Mouse (Mus musculus): ENCODE measurements around the gene Map3k20. TPM values are rescaled to one million over a fixed set of nuclear protein-coding genes. Genes with fewer than 3 reads are reported as not detected.

Map3k20 gene
- 4.4 and 5.1 TPM in 2 replicates for polyA plus RNA-seq (2015; fragmentation: Nextera tagmentation; extraction: Ambion mirVana)

DNA sequence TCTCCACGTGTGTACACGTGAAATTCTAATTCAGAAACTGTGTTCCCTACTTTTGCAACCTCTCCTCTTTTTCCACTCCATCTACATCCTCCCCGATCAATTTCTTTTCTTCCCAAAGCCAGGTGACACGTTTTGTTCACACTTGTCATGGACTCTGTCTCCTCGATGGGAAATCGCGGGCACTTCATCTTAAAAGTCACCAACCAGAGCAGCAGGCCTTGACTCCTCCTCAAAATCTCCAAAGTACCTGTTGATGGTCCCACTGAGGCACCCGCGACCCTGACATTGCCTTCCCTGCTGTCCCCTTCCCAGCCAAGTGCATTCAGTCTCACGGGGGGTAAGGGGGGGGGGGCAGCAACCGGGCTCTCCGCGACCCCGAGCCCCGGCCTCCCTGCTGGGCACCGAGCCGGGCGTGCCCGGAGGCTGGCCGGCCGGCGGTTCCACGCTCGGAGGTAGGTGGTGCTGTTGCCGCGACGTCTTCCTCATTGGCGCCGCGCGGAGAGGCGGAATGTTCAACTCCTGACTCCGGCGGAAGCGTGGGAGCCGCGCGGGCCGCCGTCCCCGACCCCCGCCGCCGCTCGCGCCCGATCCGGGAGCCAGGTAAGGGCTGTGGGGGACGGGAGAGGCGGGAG, at the start of gene Map3k20:
Gene Map3k20, plus strand, starts transcription at position 382 of the 632 bp plus-strand sequence.
- Histone ChIP-seq H3K27me3 (ENCODE audit: control insufficient read depth, insufficient read depth, low read depth, low read length) (0 out of 2 replicates have a peak, but pooled peaks cover 4% of the 10 kb centered on the region), H3K9ac (ENCODE audit: low read depth, low read length) (peak within 1 kb of the TSS; percentile 76), H3K27ac (ENCODE audit: low read length) (no peak within 1 kb of the TSS), H3K4me1 (ENCODE audit: control insufficient read depth, insufficient read depth, low read length) (peaks cover 7% of the 10 kb centered on the region; the same call in 1 of the 2 replicates), H3K36me3 (ENCODE audit: control insufficient read depth, insufficient read depth, low read length) (no peaks in the 10 kb centered on the region), H3K4me2 (ENCODE audit: low read length) (peak within 1 kb of the TSS; percentile 95), H3K9me3 (replicated peaks; ENCODE audit: control insufficient read depth, low read length, poor library complexity, severe bottlenecking) (no peaks in the 10 kb centered on the region), H3K4me3 (ENCODE audit: low read depth, low read length) (peak within 1 kb of the TSS; percentile 80)
- 2% methylated on average over 31 of the region's 50 CpGs for WGBS
- ATAC-seq: peak; percentile 80

DNA sequence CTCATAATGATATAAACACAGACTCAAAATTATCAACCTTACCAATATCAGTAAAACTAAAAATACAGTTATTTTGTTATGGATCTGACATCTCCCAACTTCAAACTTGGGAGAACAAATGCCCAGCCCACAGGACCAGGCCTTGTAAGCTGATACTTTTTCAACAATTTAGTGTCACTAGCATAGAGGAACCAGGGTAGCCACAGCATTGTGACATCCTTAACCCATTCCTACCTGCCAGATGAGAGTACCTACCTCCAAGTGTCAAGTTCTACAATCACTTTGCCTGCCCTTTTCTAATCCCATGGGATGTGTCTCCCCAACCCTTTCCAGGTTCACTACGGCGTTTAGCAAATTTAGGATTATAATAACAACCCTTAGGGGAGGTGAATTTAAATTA, 47.0 kb upstream of the Map3k20 start:
- Histone ChIP-seq H3K4me2 (ENCODE audit: low read length) (no peak overlapping the region), H3K9ac (ENCODE audit: low read depth, low read length) (no peak overlapping the region), H3K4me3 (ENCODE audit: low read depth, low read length) (no peak overlapping the region), H3K27me3 (ENCODE audit: control insufficient read depth, insufficient read depth, low read depth, low read length) (peaks cover 2% of the 10 kb centered on the region; the same call in 1 of the 2 replicates), H3K9me3 (replicated peaks; ENCODE audit: control insufficient read depth, low read length, poor library complexity, severe bottlenecking) (no peaks in the 10 kb centered on the region), H3K36me3 (ENCODE audit: control insufficient read depth, insufficient read depth, low read length) (no peaks in the 10 kb centered on the region), H3K27ac (ENCODE audit: low read length) (no peak overlapping the region), H3K4me1 (ENCODE audit: control insufficient read depth, insufficient read depth, low read length) (peaks cover 9% of the 10 kb centered on the region)
- 73% methylated on average over 2 of the region's 2 CpGs for WGBS
- ATAC-seq: no peak

DNA sequence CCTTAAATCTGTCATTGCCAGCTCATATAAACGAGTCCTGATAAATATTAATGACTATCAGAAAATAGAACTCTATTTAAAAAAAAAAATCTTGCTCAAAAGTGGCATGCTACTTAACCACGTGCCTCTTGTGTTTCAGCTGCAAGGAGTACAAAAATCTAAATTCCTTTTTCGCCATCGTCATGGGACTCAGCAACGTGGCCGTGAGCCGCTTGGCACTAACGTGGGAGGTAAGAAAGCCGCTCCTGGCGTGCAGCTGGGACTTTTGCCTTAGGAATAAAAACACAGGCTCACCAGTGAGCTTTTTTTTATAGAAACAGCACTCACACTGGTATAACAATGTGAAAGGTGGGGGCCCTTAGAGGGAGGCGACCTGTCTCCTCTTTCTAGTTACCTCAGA, 46.5 kb upstream of the Map3k20 start:
- 46% methylated on average over 11 of the region's 11 CpGs for WGBS
- no peak overlapping the region for H3K4me2 ChIP-seq (ENCODE audit: low read length)
- no peak for ATAC-seq
- H3K4me1 ChIP-seq (ENCODE audit: control insufficient read depth, insufficient read depth, low read length): peaks cover 9% of the 10 kb centered on the region
- no peaks in the 10 kb centered on the region for H3K9me3 ChIP-seq (replicated peaks; ENCODE audit: control insufficient read depth, low read length, poor library complexity, severe bottlenecking)
- H3K9ac ChIP-seq (ENCODE audit: low read depth, low read length): no peak overlapping the region
- no peaks in the 10 kb centered on the region for H3K36me3 ChIP-seq (ENCODE audit: control insufficient read depth, insufficient read depth, low read length)
- H3K4me3 ChIP-seq (ENCODE audit: low read depth, low read length): no peak overlapping the region
- H3K27me3 ChIP-seq (ENCODE audit: control insufficient read depth, insufficient read depth, low read depth, low read length): no peaks in the 10 kb centered on the region
- H3K27ac ChIP-seq (ENCODE audit: low read length): no peak overlapping the region

- WGBS: 91% methylated on average over 8 of the region's 8 CpGs
- no peak for ATAC-seq
- H3K36me3 ChIP-seq (ENCODE audit: control insufficient read depth, insufficient read depth, low read length): no peaks in the 10 kb centered on the region
These were observed 46.0 kb upstream of the Map3k20 start for GRCm38 (mm10) chr2:72239456-72239855.

DNA sequence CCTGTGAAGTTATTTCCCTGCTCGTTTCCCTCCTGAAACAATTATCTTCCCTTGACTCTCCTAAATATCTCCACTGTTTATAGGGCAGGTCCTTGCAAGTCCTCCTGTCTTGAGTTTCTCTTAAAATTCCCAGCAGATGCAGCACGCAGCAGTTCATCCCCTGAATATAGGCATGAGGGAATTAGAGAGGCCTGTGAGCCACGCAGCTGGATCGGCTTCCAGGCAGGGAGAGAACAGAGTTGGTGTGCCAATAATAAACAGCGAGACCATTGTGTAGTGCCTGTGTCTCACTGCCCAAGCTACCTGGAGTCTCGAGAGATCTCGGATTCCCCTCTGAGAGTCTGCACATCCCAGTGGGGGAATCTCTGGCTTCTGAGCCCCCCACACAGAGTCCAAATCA, 45.4 kb upstream of the Map3k20 start:
- Histone ChIP-seq H3K27ac (ENCODE audit: low read length) (no peak overlapping the region), H3K36me3 (ENCODE audit: control insufficient read depth, insufficient read depth, low read length) (no peaks in the 10 kb centered on the region), H3K4me2 (ENCODE audit: low read length) (no peak overlapping the region), H3K9me3 (replicated peaks; ENCODE audit: control insufficient read depth, low read length, poor library complexity, severe bottlenecking) (no peaks in the 10 kb centered on the region), H3K4me3 (ENCODE audit: low read depth, low read length) (no peak overlapping the region), H3K9ac (ENCODE audit: low read depth, low read length) (no peak overlapping the region), H3K27me3 (ENCODE audit: control insufficient read depth, insufficient read depth, low read depth, low read length) (no peaks in the 10 kb centered on the region), H3K4me1 (ENCODE audit: control insufficient read depth, insufficient read depth, low read length) (peaks cover 9% of the 10 kb centered on the region)
- ATAC-seq: no peak
- WGBS: 64% methylated on average over 7 of the region's 7 CpGs

More at GRCm38 (mm10) chr2:72239456-72239855, 46.0 kb upstream of the Map3k20 start:
- Histone ChIP-seq H3K27ac (ENCODE audit: low read length) (no peak overlapping the region), H3K4me1 (ENCODE audit: control insufficient read depth, insufficient read depth, low read length) (peaks cover 9% of the 10 kb centered on the region), H3K27me3 (ENCODE audit: control insufficient read depth, insufficient read depth, low read depth, low read length) (no peaks in the 10 kb centered on the region), H3K9me3 (replicated peaks; ENCODE audit: control insufficient read depth, low read length, poor library complexity, severe bottlenecking) (no peaks in the 10 kb centered on the region), H3K4me3 (ENCODE audit: low read depth, low read length) (no peak overlapping the region), H3K4me2 (ENCODE audit: low read length) (no peak overlapping the region), H3K9ac (ENCODE audit: low read depth, low read length) (no peak overlapping the region)

DNA sequence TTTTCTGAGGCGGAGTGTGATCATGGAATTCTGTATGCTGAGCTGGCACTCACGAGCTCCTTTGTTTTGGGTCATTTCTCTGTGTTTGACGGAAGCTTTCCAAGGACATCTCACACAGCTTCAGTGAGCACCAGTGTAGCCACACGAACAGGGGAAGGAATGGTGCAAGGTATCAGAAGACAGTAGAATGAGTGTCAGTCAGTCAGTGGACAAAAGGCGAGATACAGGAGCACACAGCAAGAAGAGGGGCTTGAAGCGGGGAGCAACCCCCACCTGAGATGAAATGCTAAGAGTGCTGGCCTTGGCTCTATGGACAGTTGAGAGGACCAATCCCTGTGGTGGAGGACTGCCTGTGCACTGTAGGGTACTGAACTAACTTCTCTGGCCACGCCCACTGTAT, 44.7 kb upstream of the Map3k20 start:
- Histone ChIP-seq H3K4me2 (ENCODE audit: low read length) (no peak overlapping the region), H3K4me3 (ENCODE audit: low read depth, low read length) (no peak overlapping the region), H3K4me1 (ENCODE audit: control insufficient read depth, insufficient read depth, low read length) (peaks cover 4% of the 10 kb centered on the region; the same call in 1 of the 2 replicates), H3K9ac (ENCODE audit: low read depth, low read length) (no peak overlapping the region), H3K27ac (ENCODE audit: low read length) (no peak overlapping the region), H3K36me3 (ENCODE audit: control insufficient read depth, insufficient read depth, low read length) (no peaks in the 10 kb centered on the region), H3K9me3 (replicated peaks; ENCODE audit: control insufficient read depth, low read length, poor library complexity, severe bottlenecking) (no peaks in the 10 kb centered on the region), H3K27me3 (ENCODE audit: control insufficient read depth, insufficient read depth, low read depth, low read length) (no peaks in the 10 kb centered on the region)
- WGBS: 83% methylated on average over 7 of the region's 7 CpGs
- ATAC-seq: no peak

DNA sequence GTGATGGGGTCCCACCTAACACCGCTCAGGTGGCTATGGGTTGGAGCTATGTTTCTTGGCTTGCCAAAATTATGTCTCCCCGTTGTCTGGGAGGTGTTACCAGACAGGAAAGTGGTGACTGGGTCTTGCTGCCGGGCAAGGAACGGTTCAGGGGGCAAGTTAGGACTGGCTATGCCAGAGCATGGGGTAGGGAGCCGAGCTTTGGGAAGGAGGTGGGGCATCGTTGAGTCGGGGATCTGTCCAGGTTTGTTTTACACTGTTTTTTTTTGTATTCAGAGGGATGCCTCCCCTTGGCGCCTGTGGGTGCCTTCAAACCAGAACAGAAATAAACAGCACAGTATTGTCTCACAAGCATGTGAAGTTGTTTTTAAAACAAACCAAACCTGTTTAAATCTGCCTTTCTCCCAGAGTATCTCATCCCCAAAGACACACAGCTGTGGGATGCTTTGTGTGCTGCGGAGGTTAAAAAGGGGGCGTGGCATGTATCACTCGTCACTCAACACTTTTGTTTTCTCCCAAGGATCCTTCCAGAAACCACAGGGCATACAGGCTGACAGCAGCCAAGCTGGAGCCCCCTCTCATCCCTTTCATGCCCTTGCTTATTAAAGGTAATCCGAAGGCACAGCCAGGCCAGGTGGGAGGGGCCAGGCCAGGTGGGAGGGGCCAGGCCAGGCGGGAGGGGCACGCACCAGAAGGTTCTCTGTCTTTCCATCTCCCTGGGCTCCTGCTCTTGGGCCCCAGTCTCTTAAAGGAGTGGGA, 43.5 kb upstream of the Map3k20 start:
- Histone ChIP-seq H3K9me3 (replicated peaks; ENCODE audit: control insufficient read depth, low read length, poor library complexity, severe bottlenecking) (no peaks in the 10 kb centered on the region), H3K4me2 (ENCODE audit: low read length) (no peak overlapping the region), H3K36me3 (ENCODE audit: control insufficient read depth, insufficient read depth, low read length) (no peaks in the 10 kb centered on the region), H3K27me3 (ENCODE audit: control insufficient read depth, insufficient read depth, low read depth, low read length) (no peaks in the 10 kb centered on the region), H3K4me3 (ENCODE audit: low read depth, low read length) (no peak overlapping the region), H3K27ac (ENCODE audit: low read length) (no peak overlapping the region), H3K4me1 (ENCODE audit: control insufficient read depth, insufficient read depth, low read length) (peaks cover 3% of the 10 kb centered on the region; the same call in 1 of the 2 replicates), H3K9ac (ENCODE audit: low read depth, low read length) (no peak overlapping the region)
- 48% methylated on average over 14 of the region's 14 CpGs for WGBS
- ATAC-seq: no peak

GRCm38 (mm10) chr2:72242910-72243675, 42.3 kb upstream of the Map3k20 start:
- 30% methylated on average over 12 of the region's 12 CpGs for WGBS

More at GRCm38 (mm10) chr2:72242910-72243675, 42.3 kb upstream of the Map3k20 start:
- no peak for ATAC-seq
- no peaks in the 10 kb centered on the region for H3K27me3 ChIP-seq (ENCODE audit: control insufficient read depth, insufficient read depth, low read depth, low read length)
- no peak overlapping the region for H3K9ac ChIP-seq (ENCODE audit: low read depth, low read length)
- no peak overlapping the region for H3K4me2 ChIP-seq (ENCODE audit: low read length)
- no peaks in the 10 kb centered on the region for H3K9me3 ChIP-seq (replicated peaks; ENCODE audit: control insufficient read depth, low read length, poor library complexity, severe bottlenecking)
- no peaks in the 10 kb centered on the region for H3K36me3 ChIP-seq (ENCODE audit: control insufficient read depth, insufficient read depth, low read length)
- no peak overlapping the region for H3K4me3 ChIP-seq (ENCODE audit: low read depth, low read length)
- no peak overlapping the region for H3K27ac ChIP-seq (ENCODE audit: low read length)
- peaks cover 3% of the 10 kb centered on the region; the same call in 1 of the 2 replicates for H3K4me1 ChIP-seq (ENCODE audit: control insufficient read depth, insufficient read depth, low read length)

Measured in midbrain, embryonic 16.5 days (tissue).